Mouse (Mus musculus) yolk sac, embryonic 10.5 days (tissue): ENCODE results near the gene Faim2.

Experiments used
- DNase-seq: peaks from one replicate; pipeline ENCODE4 v3.0.0-alpha.2; 2017; ENCODE audit warnings: low spot score

The Faim2 gene

GRCm38 (mm10) chr15:99463194-99463593, 64.8 kb downstream of the Faim2 start:
- no peak for DNase-seq

DNA sequence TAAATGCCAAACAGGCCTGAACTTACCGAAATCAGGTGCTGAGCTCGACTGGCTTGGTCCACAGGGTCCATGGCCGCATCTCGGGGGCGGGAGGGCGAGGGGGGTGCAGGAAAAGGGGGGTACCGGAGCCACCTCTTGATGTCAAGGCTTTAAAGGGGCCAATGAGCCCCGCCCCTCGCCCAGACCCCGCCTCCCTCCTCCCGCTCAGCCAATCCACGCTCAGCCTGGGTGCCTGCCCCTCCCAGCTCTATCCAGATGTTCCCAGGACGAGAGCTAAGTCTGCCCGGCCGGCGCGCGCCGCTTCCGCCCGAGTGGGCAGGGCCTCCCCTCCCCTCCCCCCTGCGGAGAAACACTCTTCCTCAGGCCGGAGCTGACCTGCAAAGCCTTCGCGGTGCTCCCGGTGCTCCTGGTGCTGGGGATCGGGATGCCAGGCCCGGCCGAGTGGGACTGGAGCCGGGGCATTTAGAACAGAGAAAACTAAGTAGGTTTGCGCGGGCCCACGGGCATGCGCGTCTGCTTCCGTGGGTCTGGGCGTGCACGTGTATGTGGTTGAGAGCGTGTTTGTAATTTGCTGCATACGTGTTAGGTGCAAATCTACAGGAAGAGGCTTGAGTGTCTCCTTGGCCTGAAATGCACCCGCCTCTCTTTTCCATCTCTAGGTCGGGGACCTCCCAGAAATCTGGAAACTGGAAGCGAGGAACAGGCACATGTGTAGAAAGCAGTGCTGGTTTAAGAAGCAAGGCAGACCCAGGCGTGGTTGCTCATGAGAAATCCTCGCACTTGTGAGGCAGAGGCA, 70.2 kb downstream of the Faim2 start, which contains the start of gene Nckap5l:
Gene Nckap5l, minus strand, starts transcription at position 143 of the 796 bp plus-strand sequence.
- peak; percentile 96 for DNase-seq

- DNase-seq = peak; percentile 76
Measured at GRCm38 (mm10) chr15:99456963-99457605, 70.9 kb downstream of the Faim2 start.

DNA sequence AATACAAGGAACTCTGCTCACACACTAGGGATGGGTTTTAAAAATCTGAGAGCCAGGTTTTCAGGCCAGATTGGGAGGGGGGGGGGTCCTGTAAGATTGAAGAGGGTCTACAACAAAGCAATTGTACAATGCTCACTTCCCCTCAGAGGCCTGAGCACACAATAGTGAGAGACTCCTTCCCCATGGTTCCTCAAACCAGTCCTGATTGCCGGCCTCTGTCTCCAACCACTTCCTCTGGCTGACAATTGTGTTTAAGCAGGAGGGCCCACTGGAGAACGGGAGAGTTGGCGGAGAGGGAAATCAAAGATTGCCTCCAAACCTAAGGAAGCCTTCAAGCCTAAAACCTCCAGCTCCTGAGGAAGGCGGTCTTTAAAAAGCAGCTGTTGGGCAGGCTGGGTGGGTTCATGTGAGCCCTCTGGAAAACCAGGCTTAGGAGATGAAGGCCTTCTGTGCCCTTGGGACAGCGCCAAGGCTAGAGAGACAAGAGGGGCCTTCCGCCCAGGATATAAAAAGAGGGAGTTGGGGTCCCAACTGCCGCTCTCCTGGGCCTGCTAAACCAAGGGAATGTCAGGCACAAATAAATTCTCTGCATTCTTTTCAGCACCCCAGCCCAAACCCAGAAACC, 71.5 kb downstream of the Faim2 start:
- no peak for DNase-seq

DNA sequence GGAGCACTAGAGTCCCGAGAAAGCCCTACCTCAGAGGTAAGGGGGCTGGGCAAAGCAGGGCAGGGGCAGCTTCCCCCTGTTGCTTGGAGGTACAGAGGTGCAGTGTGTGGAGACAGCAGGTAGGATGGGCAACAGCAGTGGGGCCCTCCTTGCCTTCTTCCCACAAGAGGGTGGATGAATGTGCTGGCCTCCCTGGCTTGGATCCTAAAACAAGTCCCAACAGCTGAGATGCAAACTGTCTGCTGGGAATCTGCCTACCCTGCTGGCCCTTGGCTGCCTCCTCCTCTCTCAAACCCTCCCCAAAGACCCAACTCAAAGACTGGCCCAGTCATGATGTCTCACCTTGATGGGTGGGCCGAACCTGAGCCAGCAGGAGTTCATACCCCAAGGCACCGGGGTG, 72.5 kb downstream of the Faim2 start:
- no peak for DNase-seq

- no peak for DNase-seq
Measured at GRCm38 (mm10) chr15:99454585-99455279, 73.2 kb downstream of the Faim2 start.

- no peak for DNase-seq
Measured at GRCm38 (mm10) chr15:99453153-99453900, 74.6 kb downstream of the Faim2 start.

DNA sequence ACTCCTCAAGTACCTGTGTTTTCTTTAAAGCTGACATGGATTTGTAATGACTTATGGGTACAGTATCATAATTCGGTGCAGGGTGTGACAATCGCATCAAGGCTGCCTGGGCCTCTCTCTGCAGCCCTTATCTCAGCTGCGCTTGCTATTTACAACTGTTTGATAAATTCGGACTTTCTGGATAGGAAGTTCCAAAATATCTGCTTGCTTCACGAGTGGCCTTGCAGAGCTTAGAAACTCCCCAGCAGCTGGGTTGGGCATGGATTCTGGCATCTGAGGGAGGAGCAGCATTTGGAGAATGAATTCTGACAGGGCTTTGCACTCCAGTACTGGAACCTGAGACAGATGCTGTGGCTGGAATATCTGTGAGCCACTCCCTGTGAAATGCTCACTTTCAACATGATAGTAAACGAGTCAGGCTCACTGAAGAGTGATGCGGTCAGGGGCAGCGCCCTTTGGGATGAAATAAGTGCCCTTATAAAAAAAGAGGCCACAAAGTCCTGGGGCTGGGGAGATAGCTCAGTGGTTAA, 78.1 kb downstream of the Faim2 start:
- DNase-seq = no peak

DNA sequence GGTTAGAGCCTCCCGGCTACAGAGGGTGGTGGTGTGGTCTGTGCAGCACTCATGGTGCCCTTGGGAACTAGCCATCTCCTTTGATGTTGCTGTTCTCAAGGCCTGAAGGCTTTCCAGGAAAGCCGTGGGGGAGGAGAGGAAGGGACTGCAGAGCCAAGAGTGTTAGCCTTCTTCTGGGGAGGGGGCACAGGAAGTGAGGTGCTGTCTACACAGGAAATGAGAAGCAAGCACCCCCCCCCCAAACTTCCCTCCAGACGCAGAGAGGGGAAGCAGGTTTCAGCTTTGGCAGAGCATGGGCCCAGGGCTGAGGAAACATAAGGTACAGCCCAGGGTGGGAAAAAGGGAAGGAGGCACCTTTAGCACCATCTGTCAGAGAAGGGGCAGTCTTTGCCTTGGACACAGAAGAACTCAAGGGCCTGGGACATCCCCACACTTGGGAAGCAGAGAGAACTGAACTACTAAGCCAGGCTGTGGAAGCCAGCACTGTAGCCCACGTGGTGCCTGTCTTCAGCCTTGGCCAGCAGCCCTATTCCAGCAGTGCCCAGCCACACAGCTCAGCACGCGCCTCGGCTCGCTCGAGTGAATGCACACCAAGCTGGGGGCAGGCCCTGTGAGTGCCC, 78.7 kb downstream of the Faim2 start:
- DNase-seq = peak; percentile 9
